Mouse (Mus musculus) heart, embryonic 13.5 days (tissue): ENCODE results near the gene Trpm3. TPM values are rescaled to one million over a fixed set of nuclear protein-coding genes. Genes with fewer than 3 reads are reported as not detected.
A peak's percentile ranks its signal among the peaks of the same experiment; 100 is the strongest.

Experiments used
- ATAC-seq: fragments of 200-750 bp; cut with Nextera tagmentation; 2 replicates; pipeline ENCODE4 v1.8.0; 2017; ENCODE audit warnings: moderate TSS enrichment; ENCODE audit not compliant: insufficient number of reproducible peaks, low FRiP score, low TSS enrichment; ENCODE audit errors: extremely low read depth
- H3K27ac ChIP-seq: fragments of 300-500 bp; sonication (generic); replicated peaks from 2 replicates; pipeline ENCODE4 v1.5.1; 2015; ENCODE audit warnings: moderate library complexity, mild to moderate bottlenecking, inconsistent platforms
- H3K27me3 ChIP-seq: fragments of 300-500 bp; sonication (generic); replicated peaks from 2 replicates; pipeline ENCODE4 v1.6.1; 2015; ENCODE audit warnings: mild to moderate bottlenecking, inconsistent platforms
- H3K36me3 ChIP-seq: fragments of 300-500 bp; sonication (generic); 2 replicates; pipeline ENCODE4 v1.6.1; 2015; ENCODE audit warnings: mild to moderate bottlenecking, inconsistent platforms
- H3K4me1 ChIP-seq: fragments of 300-500 bp; sonication (generic); 2 replicates; pipeline ENCODE4 v1.6.1; 2015; ENCODE audit warnings: inconsistent platforms
- H3K4me2 ChIP-seq: fragments of 300-500 bp; sonication (generic); 2 replicates; pipeline ENCODE4 v1.6.1; 2015; ENCODE audit warnings: inconsistent platforms, mild to moderate bottlenecking, moderate library complexity
- H3K4me3 ChIP-seq: fragments of 300-500 bp; sonication (generic); 2 replicates; pipeline ENCODE4 v1.5.1; 2015; ENCODE audit warnings: moderate library complexity, mild to moderate bottlenecking, inconsistent platforms
- H3K9ac ChIP-seq: fragments of 300-500 bp; sonication (generic); 2 replicates; pipeline ENCODE4 v1.6.1; 2015; ENCODE audit warnings: inconsistent platforms, mild to moderate bottlenecking, moderate library complexity
- H3K9me3 ChIP-seq: fragments of 300-500 bp; sonication (generic); 2 replicates; pipeline ENCODE4 v1.6.1; 2016; ENCODE audit warnings: inconsistent platforms
- WGBS: fragments of 180-500 bp; shearing (Covaris S2); methylation state at CpG from one replicate; pipeline ENCODE4 v1.1.7; 2015; ENCODE audit warnings: mixed read lengths; 5-methylcytosine and 5-hydroxymethylcytosine counted together
- polyA plus RNA-seq: library from polyadenylated mRNA; unstranded; fragments of >200 nt; fragmentation: Nextera tagmentation; extraction: Ambion mirVana; gene quantifications from 2 replicates; pipeline ENCODE4 v1.2.1, GENCODE M21; 2015

Gene Trpm3
- polyA plus RNA-seq, 1 experiment from 2014 or later = 1.1 TPM

- WGBS = 80% methylated on average over 6 of the region's 6 CpGs
- no peak for ATAC-seq
Measured at GRCm38 (mm10) chr19:22503469-22503868, 364.6 kb downstream of the Trpm3 start.

DNA sequence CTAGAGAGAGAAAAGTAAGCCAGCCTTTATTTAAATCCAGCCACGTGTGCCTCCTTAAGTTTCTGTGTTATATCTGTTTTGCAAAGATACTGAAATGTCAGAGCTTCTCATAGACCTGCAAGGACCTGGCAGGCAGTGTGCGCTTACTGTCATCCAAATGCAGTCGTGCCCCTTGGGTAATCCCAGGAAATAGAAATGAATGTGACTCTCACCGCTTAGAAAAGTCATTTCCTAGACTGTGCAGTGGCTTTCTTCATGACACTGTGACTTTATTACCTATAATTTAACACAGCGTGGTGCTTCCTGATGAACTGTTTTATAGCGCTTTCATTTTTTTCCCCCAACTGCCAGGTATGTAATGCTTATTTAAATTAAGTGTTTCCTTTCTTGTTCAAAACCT, 379.7 kb downstream of the Trpm3 start:
- H3K4me3 ChIP-seq = no peak overlapping the region
- 73% methylated on average over 6 of the region's 6 CpGs for WGBS
- H3K4me2 ChIP-seq = no peak overlapping the region
- no peaks in the 10 kb centered on the region for H3K4me1 ChIP-seq
- H3K27me3 ChIP-seq = no peaks in the 10 kb centered on the region
- no peaks in the 10 kb centered on the region for H3K36me3 ChIP-seq
- H3K9me3 ChIP-seq = no peaks in the 10 kb centered on the region
- no peak overlapping the region for H3K27ac ChIP-seq
- no peak for ATAC-seq
- H3K9ac ChIP-seq = no peak overlapping the region

More at GRCm38 (mm10) chr19:22503469-22503868, 364.6 kb downstream of the Trpm3 start:
- no peaks in the 10 kb centered on the region for H3K9me3 ChIP-seq
- no peak overlapping the region for H3K4me3 ChIP-seq
- no peak overlapping the region for H3K9ac ChIP-seq
- H3K4me2 ChIP-seq = no peak overlapping the region
- no peaks in the 10 kb centered on the region for H3K27me3 ChIP-seq
- H3K36me3 ChIP-seq = no peaks in the 10 kb centered on the region
- no peak overlapping the region for H3K27ac ChIP-seq
- no peaks in the 10 kb centered on the region for H3K4me1 ChIP-seq

GRCm38 (mm10) chr19:22527944-22528343, 389.1 kb downstream of the Trpm3 start:
- Histone ChIP-seq H3K4me1 (no peaks in the 10 kb centered on the region), H3K9ac (no peak overlapping the region), H3K4me2 (no peak overlapping the region), H3K9me3 (no peaks in the 10 kb centered on the region), H3K4me3 (no peak overlapping the region), H3K36me3 (no peaks in the 10 kb centered on the region), H3K27ac (no peak overlapping the region), H3K27me3 (no peaks in the 10 kb centered on the region)
- no peak for ATAC-seq

DNA sequence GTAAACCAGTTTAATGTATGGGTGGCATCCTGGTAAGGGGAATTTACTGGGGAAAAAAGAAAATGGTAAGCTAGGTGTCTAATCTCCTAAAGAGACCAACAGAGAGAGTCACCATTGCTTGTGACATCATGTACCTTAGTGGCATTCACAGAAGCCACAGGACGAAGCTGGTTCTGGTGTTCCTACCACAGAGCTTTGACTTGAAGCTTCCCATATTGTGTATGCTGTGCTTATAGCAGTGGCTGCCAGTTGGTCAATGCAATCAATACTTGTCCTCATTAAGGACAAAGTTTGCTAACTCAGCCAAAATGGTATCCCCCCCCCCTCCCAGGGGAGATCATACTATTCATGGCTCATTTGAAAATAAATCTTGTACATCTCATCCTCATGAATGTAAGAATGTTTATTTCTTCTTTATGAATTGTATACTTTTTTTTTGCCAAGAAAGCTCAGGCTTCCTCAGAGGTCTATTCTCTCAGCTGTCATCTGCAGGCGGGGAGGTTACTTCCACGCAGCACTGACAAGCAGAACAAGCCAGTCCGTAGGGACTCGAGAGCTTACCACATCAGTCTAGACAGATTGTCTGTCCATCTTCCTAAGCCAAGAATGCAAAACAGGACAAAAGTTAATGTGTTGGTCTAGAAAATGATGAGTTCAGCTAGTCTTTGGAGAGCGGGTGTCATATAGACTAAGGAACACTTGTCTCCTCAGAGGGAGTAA, 404.3 kb downstream of the Trpm3 start:
- Histone ChIP-seq H3K27ac (no peak overlapping the region), H3K4me3 (no peak overlapping the region), H3K9ac (no peak overlapping the region), H3K27me3 (no peaks in the 10 kb centered on the region), H3K9me3 (no peaks in the 10 kb centered on the region), H3K36me3 (no peaks in the 10 kb centered on the region), H3K4me1 (no peaks in the 10 kb centered on the region), H3K4me2 (no peak overlapping the region)
- ATAC-seq = no peak
- 75% methylated on average over 6 of the region's 6 CpGs for WGBS

DNA sequence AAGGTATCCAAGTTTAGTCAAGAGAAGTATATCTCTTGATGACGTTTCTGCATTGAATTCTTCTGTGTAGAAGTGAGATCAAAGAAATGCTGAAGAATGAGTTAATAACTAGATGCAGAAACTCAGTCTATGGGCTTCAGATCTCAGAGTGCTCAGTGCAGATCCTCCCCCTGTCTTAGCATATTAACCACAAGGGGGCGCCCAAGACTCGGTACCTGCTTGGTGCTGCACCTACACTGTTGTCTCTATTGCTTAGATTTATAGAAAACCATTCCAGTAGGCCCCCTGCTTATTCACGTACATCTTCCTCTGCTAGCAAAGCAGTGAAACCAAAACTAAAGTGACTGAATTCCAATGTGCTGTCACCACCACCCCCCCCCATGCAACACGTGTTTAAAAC, 413.3 kb downstream of the Trpm3 start:
- Histone ChIP-seq H3K4me3 (no peak overlapping the region), H3K36me3 (no peaks in the 10 kb centered on the region), H3K4me2 (no peak overlapping the region), H3K27me3 (no peaks in the 10 kb centered on the region), H3K9ac (no peak overlapping the region), H3K9me3 (no peaks in the 10 kb centered on the region), H3K4me1 (peaks cover 8% of the 10 kb centered on the region), H3K27ac (no peak overlapping the region)
- ATAC-seq = no peak
- 24% methylated on average over 5 of the region's 5 CpGs for WGBS

DNA sequence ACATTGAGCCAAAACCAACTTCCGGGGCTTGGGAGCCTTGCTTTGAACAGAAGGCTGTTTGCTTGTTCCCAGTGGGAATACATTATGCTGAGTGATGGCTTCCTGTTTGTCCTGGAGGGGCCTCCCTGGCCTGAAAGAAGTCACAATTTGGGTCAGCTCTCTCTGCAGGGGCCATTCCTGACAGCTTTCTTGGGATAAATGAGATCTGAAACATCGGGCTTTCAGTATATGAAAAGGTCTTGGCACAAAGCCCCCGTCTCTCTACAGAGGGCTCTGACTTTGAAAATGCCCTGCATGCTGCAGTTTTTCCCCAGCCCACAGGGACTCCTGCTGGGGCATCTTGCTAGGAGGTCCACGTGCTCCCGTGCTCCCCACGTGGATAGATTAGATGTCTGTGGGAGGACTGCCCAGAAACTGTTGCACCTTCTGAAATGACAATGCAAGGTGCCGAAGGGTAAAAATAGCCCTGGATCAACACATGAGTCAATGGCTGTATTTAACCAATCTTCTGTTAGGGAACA, 415.6 kb downstream of the Trpm3 start:
- ATAC-seq = no peak; the same call in 1 of the 2 replicates

GRCm38 (mm10) chr19:22572396-22572795, 433.6 kb downstream of the Trpm3 start:
- Histone ChIP-seq H3K4me1 (no peaks in the 10 kb centered on the region), H3K4me3 (no peak overlapping the region), H3K36me3 (no peaks in the 10 kb centered on the region), H3K9ac (no peak overlapping the region), H3K27me3 (no peaks in the 10 kb centered on the region), H3K9me3 (no peaks in the 10 kb centered on the region), H3K27ac (no peak overlapping the region), H3K4me2 (no peak overlapping the region)
- no peak for ATAC-seq
- WGBS = 71% methylated on average over 11 of the region's 11 CpGs

More for the DNA sequence above, 415.6 kb downstream of the Trpm3 start:
- H3K9ac ChIP-seq = peak overlapping the region; percentile 37; the same call in 1 of the 2 replicates
- peaks cover 8% of the 10 kb centered on the region for H3K4me1 ChIP-seq
- no peaks in the 10 kb centered on the region for H3K9me3 ChIP-seq
- no peaks in the 10 kb centered on the region for H3K27me3 ChIP-seq
- WGBS = 9% methylated on average over 7 of the region's 7 CpGs
- H3K27ac ChIP-seq = no peak overlapping the region
- H3K36me3 ChIP-seq = no peaks in the 10 kb centered on the region
- H3K4me3 ChIP-seq = peak overlapping the region; percentile 17; the same call in 1 of the 2 replicates
- peak overlapping the region; percentile 56 for H3K4me2 ChIP-seq

- H3K27ac ChIP-seq = no peak overlapping the region
- 75% methylated on average over 2 of the region's 2 CpGs for WGBS
- no peaks in the 10 kb centered on the region for H3K9me3 ChIP-seq
- H3K4me1 ChIP-seq = no peaks in the 10 kb centered on the region
- H3K4me3 ChIP-seq = no peak overlapping the region
- H3K4me2 ChIP-seq = no peak overlapping the region
- H3K27me3 ChIP-seq = no peaks in the 10 kb centered on the region
- H3K36me3 ChIP-seq = no peaks in the 10 kb centered on the region
- ATAC-seq = no peak
- H3K9ac ChIP-seq = no peak overlapping the region
Measured at GRCm38 (mm10) chr19:22572849-22573248, 434.0 kb downstream of the Trpm3 start.

GRCm38 (mm10) chr19:22582120-22582745, 443.4 kb downstream of the Trpm3 start:
- Histone ChIP-seq H3K27ac (no peak overlapping the region), H3K4me3 (no peak overlapping the region), H3K4me2 (no peak overlapping the region), H3K4me1 (no peaks in the 10 kb centered on the region), H3K36me3 (no peaks in the 10 kb centered on the region), H3K9me3 (no peaks in the 10 kb centered on the region), H3K27me3 (no peaks in the 10 kb centered on the region), H3K9ac (no peak overlapping the region)
- 67% methylated on average over 4 of the region's 4 CpGs for WGBS
- ATAC-seq = no peak

GRCm38 (mm10) chr19:22594492-22594891, 455.6 kb downstream of the Trpm3 start:
- H3K9ac ChIP-seq = no peak overlapping the region
- H3K9me3 ChIP-seq = no peaks in the 10 kb centered on the region
- no peak overlapping the region for H3K27ac ChIP-seq
- H3K27me3 ChIP-seq = no peaks in the 10 kb centered on the region
- H3K4me3 ChIP-seq = no peak overlapping the region
- peaks cover 21% of the 10 kb centered on the region for H3K4me1 ChIP-seq
- ATAC-seq = no peak
- H3K4me2 ChIP-seq = no peak overlapping the region
- no peaks in the 10 kb centered on the region for H3K36me3 ChIP-seq
- 77% methylated on average over 3 of the region's 3 CpGs for WGBS

DNA sequence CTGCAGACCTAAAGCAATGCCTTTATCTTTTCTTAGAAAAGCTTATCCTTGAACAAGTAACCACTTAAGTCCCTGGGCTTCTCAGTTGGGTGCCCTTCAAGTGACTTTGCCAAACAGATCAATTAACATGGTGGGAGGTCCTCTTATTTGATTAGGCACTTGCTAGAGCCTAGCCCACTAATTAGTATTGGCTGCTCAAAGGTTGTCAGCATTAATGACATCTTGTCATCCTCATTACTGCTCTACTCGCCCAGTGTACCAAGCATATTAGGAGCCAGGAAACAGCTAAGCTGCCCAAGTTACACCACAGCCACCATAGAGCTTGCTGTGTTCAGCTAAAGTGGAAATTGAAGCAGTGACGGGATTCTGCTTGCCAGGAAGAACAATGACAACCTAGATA, 456.4 kb downstream of the Trpm3 start:
- H3K4me1 ChIP-seq = peaks cover 15% of the 10 kb centered on the region
- WGBS = 61% methylated on average over 2 of the region's 2 CpGs
- no peaks in the 10 kb centered on the region for H3K27me3 ChIP-seq
- no peaks in the 10 kb centered on the region for H3K36me3 ChIP-seq
- H3K27ac ChIP-seq = no peak overlapping the region
- H3K9ac ChIP-seq = no peak overlapping the region
- H3K4me3 ChIP-seq = no peak overlapping the region
- H3K9me3 ChIP-seq = no peaks in the 10 kb centered on the region
- H3K4me2 ChIP-seq = no peak overlapping the region
- ATAC-seq = no peak

- no peak overlapping the region for H3K27ac ChIP-seq
- 27% methylated on average over 3 of the region's 3 CpGs for WGBS
- H3K36me3 ChIP-seq = no peaks in the 10 kb centered on the region
- ATAC-seq = no peak
- H3K9ac ChIP-seq = no peak overlapping the region
- no peaks in the 10 kb centered on the region for H3K27me3 ChIP-seq
- H3K4me3 ChIP-seq = no peak overlapping the region
- H3K4me2 ChIP-seq = peak overlapping the region; percentile 31; the same call in 1 of the 2 replicates
- H3K9me3 ChIP-seq = no peaks in the 10 kb centered on the region
- H3K4me1 ChIP-seq = peaks cover 15% of the 10 kb centered on the region
Measured at GRCm38 (mm10) chr19:22596715-22597114, 457.9 kb downstream of the Trpm3 start.
